Mouse (Mus musculus): ENCODE measurements around the gene Cd80. TPM values are rescaled to one million over a fixed set of nuclear protein-coding genes. Genes with fewer than 3 reads are reported as not detected.
A peak's percentile ranks its signal among the peaks of the same experiment; 100 is the strongest.

The Cd80 gene
- total and polyA plus RNA-seq, 3 experiments: 39.5 to 57.8 (median 46.2) TPM

- H3K4me1 ChIP-seq (ENCODE audit: control insufficient read depth in 1 of 2, insufficient read depth in 2 of 2): peaks cover 0 to 30% of the 10 kb centered on the region in 2 experiments; a peak in 2 of 4 replicates
- dilution Hi-C loops (cut with MboI; ENCODE audit: extremely low pct_ligation_motif_present, extremely low pct_unique_long_range_greater_than_20kb, low sequenced_read_pairs) (no loop called here), in situ Hi-C loops (cut with MboI; ENCODE audit: low pct_ligation_motif_present, low pct_unique_long_range_greater_than_20kb, low sequenced_read_pairs) (no loop called here)
- peak overlapping the region; percentile 97 for H3K9ac ChIP-seq (ENCODE audit: insufficient read depth, low read depth)
- peak overlapping the region; percentile 97 for H3K27ac ChIP-seq (ENCODE audit: insufficient read depth, low read depth)
- H3K4me3 ChIP-seq (replicated peaks in 1 of 3; ENCODE audit: low read depth in 2 of 3, low read length in 2 of 3, poor library complexity in 1 of 3): peak overlapping the region; percentile 57 to 98 (median 83)
- H3K79me2 ChIP-seq (replicated peaks; ENCODE audit: control insufficient read depth, extremely low read depth, insufficient read depth, poor library complexity, severe bottlenecking): peaks cover 87% of the 10 kb centered on the region
- peak; percentile 94 for DNase-seq (ENCODE audit: extremely low read depth)
- no peaks in the 10 kb centered on the region for H3K27me3 ChIP-seq (replicated peaks)
- H3K36me3 ChIP-seq (replicated peaks in 1 of 2; ENCODE audit: control insufficient read depth in 1 of 2, insufficient read depth in 1 of 2, low read length in 1 of 2): peaks cover 7 to 25% of the 10 kb centered on the region in 2 experiments
- TF ChIP-seq CHD2 (IDR thresholded peaks at IDR 0.05; ENCODE audit: low read length) (peak; percentile 91), MAZ (IDR thresholded peaks at IDR 0.05; ENCODE audit: low read depth, low read length) (peak; percentile 90), POLR2AphosphoS2 (IDR thresholded peaks at IDR 0.05; ENCODE audit: low read depth, low read length) (0 out of 2 replicates have a peak, but pooled peaks have one; percentile 66), POLR2A (IDR thresholded peaks at IDR 0.05; ENCODE audit: low read depth, low read length) (peak; percentile 79), JUND (conservative IDR thresholded peaks at IDR 0.05; ENCODE audit: low read depth, low read length) (peak; percentile 54; the same call in 1 of the 2 replicates), BHLHE40 (IDR thresholded peaks at IDR 0.05; ENCODE audit: low read depth, low read length) (peak; percentile 81), SMC3 (IDR thresholded peaks at IDR 0.05; ENCODE audit: low read depth, low read length) (peak; percentile 8; the same call in 1 of the 2 replicates), ZC3H11A (IDR thresholded peaks at IDR 0.05; ENCODE audit: low read depth, low read length) (no peak), USF1 (IDR thresholded peaks at IDR 0.05; ENCODE audit: low read depth, low read length) (no peak), PAX5 (IDR thresholded peaks at IDR 0.05; ENCODE audit: low read length) (no peak), MAX (IDR thresholded peaks at IDR 0.05; ENCODE audit: low read length) (peak; percentile 92), ZMIZ1 (IDR thresholded peaks at IDR 0.05; ENCODE audit: low read depth, low read length) (peak; percentile 94), MEF2A (IDR thresholded peaks at IDR 0.05; ENCODE audit: borderline replicate concordance, low read depth, low read length) (peak; percentile 94), UBTF (IDR thresholded peaks at IDR 0.05; ENCODE audit: low read depth, low read length) (peak; percentile 94), JUN (IDR thresholded peaks at IDR 0.05; ENCODE audit: insufficient read depth, low read depth, low read length) (peak; percentile 33; the same call in 1 of the 2 replicates), RCOR1 (conservative IDR thresholded peaks at IDR 0.05; ENCODE audit: low read depth, low read length) (peak; percentile 89; the same call in 1 of the 2 replicates), KAT2A (IDR thresholded peaks at IDR 0.05; ENCODE audit: insufficient replicate concordance, low read length) (peak; percentile 71; the same call in 1 of the 2 replicates), ZKSCAN1 (IDR thresholded peaks at IDR 0.05; ENCODE audit: borderline replicate concordance, low read depth, low read length) (no peak; the same call in 1 of the 2 replicates), RAD21 (IDR thresholded peaks at IDR 0.05; ENCODE audit: low read depth, low read length) (peak; percentile 12), ETS1 (conservative IDR thresholded peaks at IDR 0.05; ENCODE audit: low read depth, low read length) (peak; percentile 96), NRF1 (IDR thresholded peaks at IDR 0.05; ENCODE audit: low read depth, low read length) (no peak), MXI1 (IDR thresholded peaks at IDR 0.05; ENCODE audit: low read depth, low read length) (peak; percentile 89; the same call in 1 of the 2 replicates), NELFE (IDR thresholded peaks at IDR 0.05; ENCODE audit: low read depth, low read length) (peak; percentile 83), GABPA (IDR thresholded peaks at IDR 0.05; ENCODE audit: insufficient replicate concordance, low read depth, low read length) (no peak), HCFC1 (IDR thresholded peaks at IDR 0.05; ENCODE audit: low read depth, low read length) (peak; percentile 67), ZNF384 (IDR thresholded peaks at IDR 0.05; ENCODE audit: low read depth, low read length) (peak; percentile 87), MYC (IDR thresholded peaks at IDR 0.05; ENCODE audit: low read depth, low read length) (peak; percentile 94), IRF4 (IDR thresholded peaks at IDR 0.05; ENCODE audit: low read depth, low read length) (peak; percentile 92), SIN3A (IDR thresholded peaks at IDR 0.05; ENCODE audit: low read length) (peak; percentile 96), TBP (conservative IDR thresholded peaks at IDR 0.05; ENCODE audit: low read depth, low read length) (peak; percentile 94), TCF12 (IDR thresholded peaks at IDR 0.05; ENCODE audit: low read depth, low read length) (peak; percentile 100), E2F4 (IDR thresholded peaks at IDR 0.05; ENCODE audit: insufficient replicate concordance, low read depth, low read length) (0 out of 2 replicates have a peak, but pooled peaks have one; percentile 48), EP300 (IDR thresholded peaks at IDR 0.05; ENCODE audit: low read length) (peak; percentile 91), CTCF (conservative IDR thresholded peaks at IDR 0.05 in 1 of 2, IDR thresholded peaks at IDR 0.05 in 1 of 2; ENCODE audit: low read depth in 2 of 2, low read length in 2 of 2) (no peak), MAFK (IDR thresholded peaks at IDR 0.05; ENCODE audit: insufficient replicate concordance, low read length) (no peak; the same call in 1 of the 2 replicates), USF2 (conservative IDR thresholded peaks at IDR 0.05; ENCODE audit: low read depth, low read length) (no peak), ELF1 (IDR thresholded peaks at IDR 0.05; ENCODE audit: low read depth, low read length) (0 out of 2 replicates have a peak, but pooled peaks have one; percentile 28), CHD1 (IDR thresholded peaks at IDR 0.05; ENCODE audit: low read depth, low read length) (peak; percentile 99)
- H3K4me2 ChIP-seq (ENCODE audit: insufficient read depth, low read depth, poor library complexity, severe bottlenecking): peak overlapping the region; percentile 85
- no peaks in the 10 kb centered on the region for H3K9me3 ChIP-seq (replicated peaks; ENCODE audit: low read length)
Measured at GRCm38 (mm10) chr16:38458600-38459280, 3.4 kb downstream of the Cd80 start.
